Mouse (Mus musculus) spleen, adult 12 weeks (tissue): ENCODE results near the gene Asb1.

Source experiments
- DNase-seq: peaks from one replicate; pipeline ENCODE4 v3.0.0; 2022; ENCODE audit warnings: low spot score

Gene Asb1

DNA sequence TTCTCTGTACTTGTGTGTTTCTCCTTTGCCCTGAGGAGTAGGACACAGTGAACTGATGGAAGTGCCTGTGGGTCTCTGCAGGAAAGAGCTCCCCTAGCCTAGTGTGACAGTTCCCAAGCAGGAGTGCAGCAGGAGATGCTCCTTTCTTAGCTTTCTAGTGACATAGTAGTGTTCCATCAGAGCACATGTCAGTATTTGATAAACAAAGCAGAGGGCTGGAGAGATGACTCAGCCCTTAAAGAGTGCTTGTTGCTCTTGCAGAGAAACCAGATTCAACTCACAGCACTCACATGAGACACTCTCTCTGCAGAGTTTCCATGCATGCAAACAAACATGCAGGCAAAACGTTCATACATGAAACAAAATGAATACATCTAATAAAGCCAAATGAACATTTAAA, 4.9 kb downstream of the Asb1 start:
- no peak for DNase-seq

DNA sequence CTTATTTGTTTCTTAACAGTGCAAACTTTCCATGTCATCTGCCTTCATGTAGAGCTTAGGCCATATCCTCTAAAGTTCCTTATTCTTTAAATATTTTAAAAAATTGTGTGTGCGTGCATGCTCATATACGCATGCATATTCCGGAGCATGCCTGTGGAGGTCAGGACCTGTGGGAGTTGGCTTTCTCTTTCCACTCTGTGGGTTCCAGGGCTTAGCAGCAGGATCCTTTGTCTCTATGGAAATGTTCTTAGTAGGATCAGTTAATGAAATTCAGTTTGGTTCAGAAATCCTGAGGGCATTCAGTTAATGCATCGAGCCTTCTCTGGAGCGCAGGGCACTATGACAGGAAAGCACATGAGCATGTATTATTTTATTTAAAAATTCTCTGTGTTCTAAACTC, 7.2 kb downstream of the Asb1 start:
- no peak for DNase-seq

DNA sequence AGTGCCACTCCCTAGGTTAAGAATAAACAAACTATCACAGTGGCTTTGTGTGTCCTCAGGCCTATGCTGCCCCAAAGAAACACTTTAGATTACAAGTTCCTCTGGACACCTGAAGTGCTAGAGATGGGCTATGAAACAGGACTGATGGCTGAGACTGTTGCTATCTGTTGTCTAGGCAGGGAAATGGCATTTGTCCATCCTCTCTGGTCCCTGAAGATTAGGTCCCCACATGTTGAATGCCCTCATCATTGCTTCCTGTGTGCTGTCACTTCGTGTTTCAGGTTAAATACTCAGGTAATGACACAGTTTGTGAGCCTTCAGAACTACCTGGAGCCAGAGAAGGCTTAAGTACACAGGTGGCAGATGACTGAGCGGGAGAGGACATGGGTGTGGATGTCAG, 8.7 kb downstream of the Asb1 start:
- DNase-seq: no peak

DNA sequence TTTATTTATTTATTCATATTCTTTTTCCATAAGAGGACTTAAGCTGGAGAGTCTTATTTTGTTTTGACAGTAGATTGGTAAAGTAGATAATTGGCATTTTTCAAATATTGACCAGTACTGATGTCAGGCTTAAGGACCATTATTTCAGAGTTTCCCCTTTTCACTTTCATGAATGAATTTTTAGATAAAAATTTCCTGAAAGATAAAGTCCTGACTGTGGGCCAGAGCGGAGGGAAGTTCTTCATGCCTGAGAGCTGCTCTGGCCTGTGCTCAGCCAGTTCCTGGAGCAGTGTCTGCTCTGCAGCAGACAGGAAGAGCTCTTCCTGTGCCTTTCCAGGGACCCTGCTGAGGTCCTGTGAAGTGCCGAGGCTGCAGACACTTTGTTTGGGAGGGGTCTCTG, 16.8 kb downstream of the Asb1 start:
- no peak for DNase-seq

DNA sequence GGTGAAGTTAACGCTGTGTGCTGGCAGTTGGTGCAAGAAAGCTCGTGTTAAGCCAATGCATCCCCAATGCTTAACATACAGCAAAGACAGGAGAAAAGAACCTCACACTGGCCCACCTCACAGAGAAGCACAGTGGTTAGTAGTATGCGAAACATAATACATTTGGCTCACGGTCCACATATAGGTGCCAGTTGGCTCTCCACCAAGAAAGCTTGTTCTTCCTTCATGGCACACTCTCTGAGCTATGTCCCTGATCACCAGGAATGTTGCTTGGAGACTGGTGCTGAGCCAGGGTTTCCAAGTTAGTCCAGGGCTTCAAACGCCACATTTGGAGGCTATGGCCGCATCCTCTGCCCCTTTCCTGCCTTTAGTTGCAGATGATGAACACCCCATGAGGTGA, 20.9 kb downstream of the Asb1 start:
- no peak for DNase-seq

DNA sequence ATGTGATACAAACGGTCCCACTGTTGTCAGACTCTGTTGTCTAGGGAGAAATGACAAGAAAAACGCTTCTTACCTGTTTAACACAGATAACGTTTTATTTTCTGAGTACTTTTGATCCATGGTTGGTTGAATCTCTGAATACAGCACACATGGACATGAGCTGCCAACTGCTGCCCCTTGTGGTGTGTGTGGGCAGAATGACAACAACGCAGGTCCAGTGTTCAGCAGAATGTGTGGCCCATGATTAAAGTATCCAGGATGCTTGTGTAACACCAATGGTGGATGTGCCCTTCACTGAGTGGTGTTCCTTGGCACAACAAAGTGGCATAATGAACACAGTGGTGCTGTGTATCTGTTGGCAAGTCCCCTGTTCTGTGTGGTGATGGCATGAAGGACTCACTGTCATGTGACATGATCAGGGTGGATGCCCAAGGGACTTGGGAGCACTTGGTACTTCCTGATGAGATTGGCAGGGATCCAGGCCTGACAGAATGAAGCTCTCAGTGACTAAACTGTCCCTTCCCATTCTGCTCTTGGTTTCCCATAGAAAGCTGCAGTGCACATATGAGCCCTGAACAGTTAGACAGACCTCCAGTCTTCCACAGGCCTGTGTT, 22.7 kb downstream of the Asb1 start:
- DNase-seq: no peak

DNA sequence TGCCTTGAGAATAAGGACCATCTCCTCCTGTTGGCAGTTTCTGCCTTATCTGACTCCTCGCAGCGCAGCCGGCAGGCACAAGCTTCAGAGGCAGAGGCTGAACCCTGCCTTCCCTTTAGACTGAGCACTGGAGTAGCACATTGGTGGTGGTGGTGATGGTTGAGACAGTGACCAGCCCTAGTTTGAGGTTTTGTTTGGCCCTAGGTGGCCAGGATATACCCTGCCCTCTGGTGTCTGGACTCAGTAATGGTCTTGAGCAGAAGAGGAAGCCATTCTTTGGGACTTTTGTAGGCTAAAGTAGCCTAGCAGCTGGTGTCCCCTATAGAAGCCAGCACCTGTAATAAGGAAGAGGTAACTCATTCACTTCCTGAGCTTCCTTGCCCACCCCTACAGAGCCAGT, 23.7 kb downstream of the Asb1 start:
- DNase-seq: no peak

DNA sequence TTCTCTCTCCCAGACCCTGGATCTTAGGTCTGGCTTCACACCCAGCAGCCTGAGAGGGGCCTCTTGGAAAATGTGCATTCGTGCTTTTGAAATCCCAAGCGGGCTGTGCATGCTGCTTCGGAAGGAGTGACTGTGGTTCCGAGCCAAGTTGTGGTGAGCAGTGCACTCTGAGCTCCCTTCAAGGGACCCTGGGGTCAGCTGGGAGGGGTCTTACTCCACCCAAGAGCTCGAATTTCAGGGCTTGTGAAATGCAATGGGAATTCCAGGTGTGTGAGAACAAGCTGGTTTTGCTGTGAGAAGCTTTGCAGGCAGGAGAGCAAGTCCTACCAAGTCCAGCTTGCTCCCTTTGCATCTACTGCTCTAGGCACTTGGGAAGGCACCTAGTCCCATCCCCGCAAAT, 24.3 kb downstream of the Asb1 start:
- no peak for DNase-seq

DNA sequence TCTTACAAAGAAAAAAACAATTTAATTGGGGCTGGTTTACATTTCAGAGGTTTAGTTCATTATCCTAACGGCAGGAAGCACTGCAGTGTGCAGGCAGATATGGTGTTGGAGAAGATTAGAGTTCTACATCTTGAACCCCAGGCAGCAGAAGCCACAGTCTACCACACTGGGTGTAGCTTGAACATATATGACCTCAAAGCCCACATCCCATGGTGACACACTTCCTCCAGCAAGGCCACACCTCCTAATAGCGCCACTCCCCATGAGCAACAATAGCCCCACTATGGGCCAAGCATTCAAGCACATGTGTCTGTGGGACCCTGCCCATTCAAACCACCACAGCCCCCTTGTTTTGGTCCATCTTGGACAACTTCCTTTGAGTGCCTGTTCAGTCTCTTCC, 26.9 kb downstream of the Asb1 start:
- DNase-seq: no peak

DNA sequence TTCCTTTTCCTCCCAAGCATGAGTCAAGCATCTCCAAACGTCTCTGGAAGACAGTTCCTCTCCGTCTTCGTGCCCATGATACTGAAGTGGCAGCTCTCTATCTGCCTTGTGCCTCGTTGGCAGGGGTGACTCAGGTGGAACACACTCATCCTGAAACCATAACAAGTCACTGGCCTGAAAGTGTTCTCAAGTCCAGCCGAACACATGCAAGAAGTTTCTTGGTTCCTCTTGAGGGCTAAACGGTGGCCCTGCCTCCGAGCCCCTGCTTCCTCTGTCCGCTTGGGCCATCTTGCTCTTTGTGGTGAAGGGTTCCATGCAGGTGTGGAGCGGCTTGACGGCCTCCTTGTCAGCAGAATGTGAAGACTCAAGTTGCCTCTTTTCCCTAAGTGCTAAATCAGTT, 32.1 kb downstream of the Asb1 start:
- no peak for DNase-seq

DNA sequence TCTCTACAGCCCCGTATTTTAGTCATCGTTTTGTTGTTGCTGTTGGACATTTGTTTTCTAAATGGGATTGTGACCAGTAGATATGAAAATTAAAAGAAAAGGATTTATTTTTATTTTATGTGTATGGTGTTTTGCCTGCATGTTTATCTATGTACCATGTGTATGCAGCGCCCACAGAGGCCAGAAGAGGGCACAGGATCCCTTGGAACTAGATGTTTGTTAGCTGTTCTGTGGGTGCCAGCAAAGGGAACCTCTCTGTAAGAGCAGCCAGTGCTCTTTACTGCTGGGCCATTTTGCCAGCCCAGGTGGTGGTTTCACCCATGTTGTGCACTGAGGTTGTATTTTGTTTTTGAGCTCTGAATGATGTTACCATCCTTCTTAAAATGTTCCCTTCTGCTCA, 33.9 kb downstream of the Asb1 start:
- no peak for DNase-seq

DNA sequence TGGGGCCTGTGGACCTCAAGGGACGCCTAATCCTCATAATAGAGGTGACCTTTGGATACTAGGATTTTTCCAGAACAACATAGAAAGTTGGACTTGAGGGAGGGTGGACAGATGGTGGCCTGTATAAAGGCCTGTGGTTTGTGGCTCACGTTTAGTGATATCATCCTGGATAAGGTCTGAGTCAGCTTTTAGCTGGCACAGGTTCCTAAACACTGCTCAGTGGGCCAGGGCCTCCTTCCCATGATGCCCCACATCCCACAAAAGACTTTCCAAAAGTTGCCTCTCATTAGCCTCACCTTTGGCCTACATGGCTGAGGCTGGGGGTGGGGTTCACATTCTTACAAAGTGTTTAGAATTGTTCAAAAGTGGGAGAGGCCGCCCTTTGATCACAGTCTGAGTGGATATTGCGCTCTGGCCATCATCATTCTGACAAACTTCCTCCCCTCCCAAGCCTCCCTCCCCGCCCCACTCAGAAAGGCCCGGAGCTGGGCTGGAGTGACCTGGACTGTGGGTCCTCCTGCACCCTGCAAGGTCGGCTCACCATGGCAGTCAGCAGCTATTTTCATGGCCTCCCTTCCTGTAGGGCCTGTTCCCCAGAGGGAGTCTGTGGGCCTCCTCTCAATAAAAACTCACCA, 37.7 kb downstream of the Asb1 start:
- DNase-seq: no peak

DNA sequence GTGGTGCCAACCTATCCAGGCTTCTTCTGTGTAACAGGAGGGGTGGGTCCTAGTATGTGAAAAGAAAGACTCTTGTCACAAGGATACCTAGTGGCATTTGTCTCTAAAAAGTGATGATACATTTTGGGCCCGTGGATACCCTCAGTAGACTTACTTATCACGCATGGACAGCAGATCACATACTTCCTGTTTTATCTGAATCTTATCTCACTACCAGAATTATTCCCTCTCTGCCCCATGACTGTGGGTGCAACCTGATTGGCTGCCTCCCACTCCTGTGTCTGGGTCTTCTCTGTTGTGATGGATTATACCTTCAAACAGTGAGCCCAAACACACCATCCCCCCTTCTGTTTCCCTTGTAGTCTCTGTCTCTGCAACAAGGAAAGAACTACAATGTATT, 40.2 kb downstream of the Asb1 start:
- DNase-seq: no peak

DNA sequence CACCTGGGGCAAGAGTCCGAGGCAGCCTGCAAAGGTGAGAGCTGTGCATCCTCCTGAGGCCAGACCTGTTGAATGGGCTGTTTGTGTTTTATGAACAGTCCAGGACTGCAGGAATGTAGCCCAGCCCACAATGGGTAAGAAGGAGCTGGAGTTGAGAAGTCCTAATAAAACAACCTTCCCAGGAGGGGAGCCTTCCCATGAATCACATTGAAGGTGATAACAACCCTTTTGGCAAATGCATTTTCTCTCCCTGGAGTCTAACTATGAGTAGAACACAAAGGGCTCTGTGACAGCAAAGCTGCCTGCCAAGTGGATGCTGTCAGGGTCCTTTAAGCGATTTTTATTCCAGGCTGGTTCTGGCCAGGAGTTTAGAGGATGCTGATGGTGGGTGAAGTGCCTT, 40.9 kb downstream of the Asb1 start:
- DNase-seq: no peak

DNA sequence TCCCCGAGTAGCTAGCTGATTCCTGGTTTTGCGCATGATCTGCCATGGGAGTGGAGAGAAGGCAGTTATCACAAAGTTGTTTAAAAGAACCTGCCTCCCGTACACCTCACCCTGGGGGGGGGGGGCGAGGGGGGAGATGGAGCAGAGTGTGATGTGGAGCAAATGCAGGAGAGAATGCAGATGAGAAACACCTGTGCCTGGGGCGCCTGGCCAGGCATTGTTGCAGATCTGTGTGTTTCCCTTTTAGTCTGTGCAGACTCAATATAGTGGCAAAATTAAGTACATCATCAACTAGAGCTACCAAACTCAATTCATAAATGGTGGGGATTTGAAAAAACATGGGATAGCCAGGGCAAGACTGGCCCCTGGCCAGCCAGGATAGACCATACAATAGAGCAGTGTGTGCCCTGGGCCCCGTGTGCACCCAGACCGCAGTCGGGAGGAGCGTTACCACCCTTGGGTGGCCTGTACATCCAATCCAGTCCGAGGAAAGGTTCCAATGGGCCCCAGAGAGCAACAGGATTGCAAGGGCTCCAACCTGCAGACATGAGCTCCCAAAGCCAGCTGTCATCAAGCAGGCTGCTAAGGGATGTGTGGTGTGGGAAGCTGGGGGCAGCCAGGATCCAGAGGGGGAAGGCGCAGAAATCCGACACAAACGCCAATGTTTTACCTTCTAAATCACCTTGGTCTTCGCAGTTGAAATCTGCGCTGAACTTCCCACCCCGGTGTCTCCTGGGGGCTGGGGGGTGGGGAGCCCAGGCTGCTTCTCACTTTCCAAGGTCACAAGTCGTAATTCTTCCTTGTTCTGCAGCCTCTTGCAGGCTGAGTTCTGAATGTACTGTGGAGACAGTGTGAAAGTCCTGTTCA, 44.9 kb downstream of the Asb1 start:
- no peak for DNase-seq

DNA sequence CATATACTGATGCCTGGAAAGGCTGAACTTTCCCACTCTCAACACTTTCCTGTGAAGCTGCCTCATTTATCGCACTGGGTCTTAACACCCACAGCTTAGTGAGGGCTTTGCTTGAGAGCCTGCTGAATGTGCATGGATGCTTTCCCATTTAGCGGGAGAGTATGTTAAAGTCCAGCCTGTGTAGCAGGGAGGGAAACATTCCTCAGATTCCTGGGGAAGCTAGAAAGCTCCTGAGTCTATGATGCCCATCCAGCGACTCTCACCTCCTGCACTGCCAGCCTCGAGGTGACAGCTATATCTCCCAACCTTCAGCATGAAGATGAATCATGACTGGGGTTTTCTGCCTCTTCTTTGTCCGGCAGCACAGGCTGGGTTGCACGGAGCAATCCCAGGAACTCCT, 49.4 kb downstream of the Asb1 start:
- no peak for DNase-seq

DNA sequence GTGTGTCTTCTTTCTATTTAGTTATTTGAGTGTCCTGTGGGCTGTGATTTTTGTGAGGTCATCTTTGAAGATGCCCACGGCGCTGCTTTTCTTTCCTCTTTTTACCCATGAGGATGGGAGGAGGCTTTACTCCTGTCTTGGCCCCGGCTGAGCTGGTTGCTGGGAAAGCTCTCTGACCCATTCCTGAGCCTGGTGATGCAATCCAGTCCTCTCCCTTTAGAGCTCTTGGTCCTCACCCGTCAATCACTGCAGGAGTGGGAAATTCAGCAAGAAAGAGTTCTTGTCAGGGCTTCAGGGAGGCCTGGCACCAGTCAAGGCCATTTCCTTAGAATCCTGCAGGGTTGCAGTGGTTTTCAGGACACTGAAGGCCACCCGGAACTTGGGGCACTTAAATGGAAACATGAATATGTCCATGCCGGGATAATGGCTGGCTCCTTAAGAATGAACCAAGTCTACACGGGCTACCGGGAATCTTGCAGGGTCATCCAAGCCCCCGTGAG, 55.2 kb downstream of the Asb1 start:
- DNase-seq: no peak

DNA sequence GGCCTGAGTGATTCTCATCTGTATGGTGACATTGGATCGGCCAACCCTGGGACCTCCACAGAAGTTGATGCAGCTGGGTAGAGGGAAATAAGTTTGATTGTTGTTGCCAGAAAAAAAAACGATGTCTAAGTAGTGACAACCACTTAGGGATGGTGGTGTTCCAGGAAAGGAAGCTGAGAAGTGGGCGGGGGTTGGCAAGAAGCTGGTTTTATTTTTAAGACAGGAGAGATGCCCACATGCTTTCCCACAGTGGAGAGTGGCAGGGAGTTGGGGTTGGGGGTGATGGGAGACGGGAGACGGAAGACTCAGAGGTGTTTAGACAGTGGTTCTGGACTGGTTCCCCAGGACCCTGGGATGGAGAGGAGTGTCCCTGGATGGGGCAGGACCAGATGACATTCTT, 57.3 kb downstream of the Asb1 start:
- DNase-seq: no peak

DNA sequence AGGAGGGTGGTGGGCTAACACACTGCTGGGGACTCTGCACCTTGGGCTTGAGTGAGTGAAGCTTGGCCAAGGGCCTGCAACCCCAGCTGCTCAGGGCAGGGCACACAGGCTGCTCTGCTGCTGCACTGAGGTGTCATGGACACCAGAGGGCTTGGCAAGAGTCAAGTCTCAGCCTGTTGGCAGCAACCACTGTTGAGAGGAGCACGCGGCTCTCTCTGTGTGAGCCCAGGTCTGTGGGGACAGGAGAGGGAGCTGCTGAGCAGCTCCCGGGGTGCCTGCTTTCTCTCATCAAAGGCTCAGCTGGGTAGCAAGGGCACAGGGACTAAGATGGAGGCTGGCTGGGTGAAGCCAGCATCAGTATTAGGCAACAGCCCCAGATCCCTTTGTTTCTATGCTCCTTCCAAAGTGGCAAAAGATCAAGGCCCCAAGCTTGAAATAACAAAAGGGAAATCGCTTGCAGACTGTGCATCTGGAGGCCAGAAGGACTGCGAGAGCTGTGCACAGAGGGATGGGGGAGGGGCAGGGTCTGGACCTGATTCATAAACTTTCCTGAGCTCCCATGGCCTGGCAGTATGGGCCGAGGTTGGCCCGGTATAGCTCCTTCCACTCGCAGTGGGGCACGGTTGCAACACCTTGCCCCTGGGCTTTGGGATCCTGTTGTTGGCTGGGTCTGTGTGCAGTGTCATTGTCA, 60.5 kb downstream of the Asb1 start:
- DNase-seq: no peak

DNA sequence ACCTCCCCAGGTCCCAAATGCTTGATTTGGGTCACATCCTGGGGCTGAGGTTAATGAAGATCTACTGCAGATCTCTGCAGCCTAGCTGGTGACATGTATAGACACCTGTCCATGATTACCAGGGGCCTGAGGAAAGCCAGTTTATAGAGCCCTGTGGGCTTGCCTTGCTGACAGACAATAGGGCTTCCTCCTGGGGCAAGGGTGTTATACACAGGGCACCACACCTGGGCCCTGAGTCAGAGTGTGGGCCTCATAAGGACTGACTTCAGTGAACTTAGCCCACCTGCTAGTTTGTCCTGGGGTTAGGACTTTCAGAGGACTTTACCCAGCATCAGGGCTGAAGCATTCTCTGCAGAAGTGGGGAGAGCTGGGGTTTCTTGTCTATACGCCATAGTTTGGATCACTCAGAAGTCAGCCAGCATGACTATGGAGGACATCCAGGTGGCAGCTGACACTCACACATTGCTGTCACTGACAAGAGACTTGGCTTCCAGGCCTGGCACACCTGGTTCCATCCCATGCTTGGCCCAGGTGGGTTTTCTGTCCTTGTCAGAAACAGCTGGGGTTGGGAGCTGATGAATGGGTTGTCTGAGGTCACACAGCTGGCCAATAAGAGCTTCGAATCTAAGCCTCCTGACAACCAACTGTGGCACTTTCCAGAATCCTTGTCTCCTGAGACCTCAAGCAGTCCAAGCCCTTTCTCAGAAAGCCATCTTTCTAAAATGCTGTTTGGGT, 61.2 kb downstream of the Asb1 start:
- DNase-seq: no peak

DNA sequence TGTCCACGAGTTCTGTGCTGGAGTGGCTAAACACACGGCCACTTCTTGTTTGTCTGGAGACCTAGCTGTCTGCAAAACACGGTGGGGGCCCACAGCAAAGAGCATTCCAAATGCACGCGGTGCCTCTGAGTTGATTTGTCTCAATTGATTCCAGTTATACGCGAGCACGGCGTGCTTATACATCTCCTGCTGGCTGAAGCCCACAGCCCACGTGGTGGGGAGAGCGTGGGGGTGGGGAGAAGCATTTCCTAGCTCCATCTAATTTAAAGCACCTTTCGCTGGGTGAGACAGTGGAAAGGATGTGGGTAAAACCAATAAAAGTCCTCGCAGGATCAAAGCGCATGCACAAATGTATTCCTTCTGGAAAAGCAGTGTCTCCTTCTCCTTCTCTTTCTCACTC, 65.3 kb downstream of the Asb1 start:
- DNase-seq: no peak

DNA sequence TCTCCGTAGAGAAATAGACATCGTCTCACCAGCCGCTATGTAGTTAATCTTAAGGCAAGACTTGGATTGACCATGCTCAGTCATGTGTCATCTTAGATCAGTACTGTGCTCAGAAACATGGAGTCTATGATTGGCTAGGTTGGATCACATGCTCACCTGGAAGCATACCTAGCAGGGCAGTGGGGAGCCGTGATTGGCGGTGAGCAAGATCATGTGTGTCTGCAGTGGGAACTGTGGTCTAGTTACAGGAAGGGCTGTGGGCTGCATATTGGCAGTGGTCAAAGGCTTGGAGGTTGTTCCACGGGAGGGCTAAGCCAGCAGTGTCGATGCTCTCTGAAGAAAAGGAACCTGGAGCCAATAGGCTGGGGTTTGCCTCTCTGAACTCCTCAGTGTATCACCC, 66.4 kb downstream of the Asb1 start:
- DNase-seq: no peak
